Mouse (Mus musculus) liver, embryonic 14.5 days (tissue): ENCODE measurements around the gene Eps8.

ENCODE experiments used
- CTCF ChIP-seq: IDR thresholded peaks from 2 replicates; pipeline ENCODE4 v1.5.1; 2016; ENCODE audit warnings: antibody characterized with exemption, low read depth, control low read depth
- EP300 ChIP-seq: IDR thresholded peaks from 2 replicates; pipeline ENCODE4 v1.6.1; 2016; ENCODE audit warnings: antibody characterized with exemption, low read depth

DNA sequence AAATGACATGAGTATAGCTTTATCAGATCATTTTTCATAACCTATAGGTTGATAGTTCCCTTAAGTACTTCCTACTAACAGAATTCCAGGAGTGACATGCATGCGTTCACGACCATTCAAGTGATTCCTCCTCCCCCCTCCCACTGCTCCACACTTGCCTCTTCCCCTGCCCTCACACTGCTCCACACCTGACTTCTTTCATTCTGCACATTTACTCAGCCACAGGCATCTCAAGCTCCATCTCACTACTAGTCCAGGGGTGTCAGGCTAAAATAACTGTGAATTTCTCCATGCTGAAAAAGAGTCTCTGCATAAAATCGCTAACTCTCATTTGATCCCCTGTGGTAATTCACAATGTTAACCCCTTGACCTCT lies 65.4 kb downstream of the Eps8 start:
- TF ChIP-seq CTCF (no peak), EP300 (no peak)
